Mouse (Mus musculus): ENCODE results near the gene Hibadh. TPM values are rescaled to one million over a fixed set of nuclear protein-coding genes. Genes with fewer than 3 reads are reported as not detected.
"Not testable (repeated sequence)": the region's sequence is repeated elsewhere in the genome, so short reads cannot be mapped to it uniquely, and the experiment has no call there.

Hibadh gene
- polyA plus RNA-seq (2012; rRNA removed): 28.1 and 37.5 TPM in 2 replicates

DNA sequence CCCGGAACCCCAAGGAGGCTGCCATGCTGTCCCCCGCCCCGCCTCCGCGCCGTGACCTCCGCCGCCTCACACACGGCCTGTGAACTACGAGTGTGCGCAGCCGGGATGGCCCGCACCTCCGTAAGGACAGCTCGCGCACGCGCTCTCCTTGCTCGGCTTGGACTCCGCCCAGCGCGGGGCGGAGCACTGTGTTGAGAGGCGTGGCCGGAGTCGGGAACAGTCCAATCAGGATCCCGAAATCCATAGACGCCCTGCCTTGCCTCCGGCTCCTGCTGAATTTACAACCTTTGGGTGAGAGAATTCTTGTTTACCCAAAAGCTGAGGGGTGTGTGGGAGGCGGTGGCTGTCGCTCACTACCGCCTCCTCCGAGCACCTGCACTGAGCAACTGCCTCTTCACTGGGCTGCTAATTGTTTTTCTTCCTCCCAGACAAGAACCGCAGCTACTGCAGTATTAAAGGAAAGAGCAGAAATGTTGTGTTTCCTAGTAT is at the start of gene Hibadh:
Gene Hibadh, minus strand, starts transcription at position 166 of the 489 bp plus-strand sequence.
- H3K4me3 ChIP-seq (replicated peaks; ENCODE audit: extremely low read depth, low read depth, low read length): peak within 1 kb of the TSS; percentile 84
- H3K4me1 ChIP-seq (ENCODE audit: control insufficient read depth, insufficient read depth, low read length): peaks cover 3% of the 10 kb centered on the region
- DNase-seq: peak; percentile 100
- under 1% methylated on average over 34 of the region's 34 CpGs for WGBS
- TF ChIP-seq CTCF (IDR thresholded peaks at IDR 0.05; ENCODE audit: insufficient read depth, low read length) (peak; percentile 10; the same call in 1 of the 2 replicates), POLR2A (IDR thresholded peaks at IDR 0.05; ENCODE audit: borderline replicate concordance, extremely low read depth, low read depth, low read length) (peak; percentile 95)

DNA sequence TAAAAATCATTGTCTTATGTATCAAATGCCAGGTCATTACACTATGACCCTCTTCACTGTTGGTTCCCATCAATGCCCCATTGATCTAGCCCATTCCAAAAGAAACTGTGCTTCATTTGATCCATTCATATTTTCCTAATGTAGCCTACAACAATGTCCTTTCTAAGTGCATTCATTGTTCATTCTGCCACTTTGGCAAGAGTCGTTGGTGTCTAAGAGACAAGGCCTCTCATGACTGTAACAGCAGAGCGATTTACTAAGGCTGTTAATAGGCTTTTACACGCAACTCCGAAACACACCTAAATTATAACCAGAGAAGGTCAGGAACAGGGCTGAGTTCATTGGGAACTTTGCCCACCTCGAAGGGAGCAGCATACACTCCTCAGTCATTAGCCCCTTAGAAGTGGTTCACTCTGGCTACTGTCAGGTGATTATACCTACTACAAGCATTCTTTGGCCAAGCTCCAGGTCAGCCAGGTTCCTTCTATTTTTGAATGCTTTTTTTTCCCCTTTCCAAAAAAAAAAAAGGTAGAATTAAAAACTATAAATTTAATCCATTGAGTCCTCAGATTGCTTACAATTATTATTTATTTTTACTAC is 46.8 kb upstream of the Hibadh start:
- no peaks in the 10 kb centered on the region for H3K4me1 ChIP-seq (ENCODE audit: control insufficient read depth, insufficient read depth, low read length)
- TF ChIP-seq POLR2A (IDR thresholded peaks at IDR 0.05; ENCODE audit: borderline replicate concordance, extremely low read depth, low read depth, low read length): no peak
- no peak for TF ChIP-seq CTCF (IDR thresholded peaks at IDR 0.05; ENCODE audit: insufficient read depth, low read length)
- no peak overlapping the region for H3K4me3 ChIP-seq (replicated peaks; ENCODE audit: extremely low read depth, low read depth, low read length)
- no peak for DNase-seq
- WGBS: 76% methylated on average over 5 of the region's 5 CpGs

DNA sequence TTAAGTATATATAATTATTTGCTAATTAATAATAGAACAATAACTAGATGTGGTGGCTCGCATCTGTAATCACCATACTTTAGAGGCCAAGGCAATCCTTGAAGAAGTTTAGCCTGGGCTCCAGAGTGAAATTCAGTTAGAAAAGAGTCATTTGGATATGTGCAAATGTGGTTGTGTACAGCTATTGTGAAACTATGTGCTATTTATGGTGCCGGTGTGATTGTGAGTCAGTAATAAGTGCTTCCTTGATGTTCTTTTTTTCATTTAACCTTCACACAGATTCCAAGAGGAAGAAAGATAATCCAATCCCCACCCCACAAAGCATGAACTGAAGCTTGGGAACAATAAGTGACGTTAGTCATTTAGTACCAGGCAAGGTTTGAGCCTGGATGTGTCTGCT is 42.4 kb upstream of the Hibadh start:
- DNase-seq: no peak
- H3K4me1 ChIP-seq (ENCODE audit: control insufficient read depth, insufficient read depth, low read length): no peaks in the 10 kb centered on the region
- 72% methylated on average over 3 of the region's 3 CpGs for WGBS
- no peak overlapping the region for H3K4me3 ChIP-seq (replicated peaks; ENCODE audit: extremely low read depth, low read depth, low read length)
- TF ChIP-seq POLR2A (IDR thresholded peaks at IDR 0.05; ENCODE audit: borderline replicate concordance, extremely low read depth, low read depth, low read length): no peak
- no peak for TF ChIP-seq CTCF (IDR thresholded peaks at IDR 0.05; ENCODE audit: insufficient read depth, low read length)

DNA sequence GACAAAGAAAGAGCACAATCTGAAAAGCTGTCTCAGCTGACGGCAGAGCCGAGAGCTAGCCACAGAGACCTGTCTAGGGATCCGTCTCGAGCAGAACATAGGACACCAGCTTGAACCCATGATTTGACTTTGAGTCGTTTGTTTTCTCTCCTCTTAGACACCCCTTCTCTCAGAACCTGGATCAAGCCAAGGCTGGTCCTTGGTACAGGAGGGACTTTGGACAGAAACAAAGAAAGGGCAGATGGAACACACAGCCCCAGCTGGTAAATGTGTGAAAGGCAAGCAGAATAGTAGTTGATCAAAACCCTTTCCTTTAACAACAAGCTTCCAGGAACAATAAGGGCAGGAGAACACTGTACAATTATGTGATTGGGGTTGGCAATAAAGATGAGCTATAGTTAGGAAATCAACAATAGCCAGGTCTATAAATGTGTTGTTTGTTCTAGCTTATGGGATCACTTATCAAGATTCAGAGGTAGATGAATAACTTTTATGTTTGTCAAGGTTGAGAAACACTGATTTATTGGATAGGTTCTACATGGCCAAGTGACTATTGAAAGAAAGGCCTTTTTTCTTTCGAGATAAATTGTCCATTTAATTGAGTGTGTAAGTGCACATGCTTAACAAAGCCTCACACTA is 41.8 kb upstream of the Hibadh start:
- Histone ChIP-seq H3K4me1 (ENCODE audit: control insufficient read depth, insufficient read depth, low read length) (no peaks in the 10 kb centered on the region), H3K4me3 (replicated peaks; ENCODE audit: extremely low read depth, low read depth, low read length) (no peak overlapping the region)
- no peak for TF ChIP-seq POLR2A (IDR thresholded peaks at IDR 0.05; ENCODE audit: borderline replicate concordance, extremely low read depth, low read depth, low read length)
- TF ChIP-seq CTCF (IDR thresholded peaks at IDR 0.05; ENCODE audit: insufficient read depth, low read length): no peak
- WGBS: 79% methylated on average over 6 of the region's 6 CpGs
- DNase-seq: no peak

GRCm38 (mm10) chr6:52680458-52681032 is 40.4 kb upstream of the Hibadh start:
- WGBS: 39% methylated on average over 8 of the region's 8 CpGs
- Histone ChIP-seq H3K4me1 (ENCODE audit: control insufficient read depth, insufficient read depth, low read length) (no peaks in the 10 kb centered on the region; the same call in 1 of the 2 replicates), H3K4me3 (replicated peaks; ENCODE audit: extremely low read depth, low read depth, low read length) (no peak overlapping the region)
- TF ChIP-seq POLR2A (IDR thresholded peaks at IDR 0.05; ENCODE audit: borderline replicate concordance, extremely low read depth, low read depth, low read length) (no peak), CTCF (IDR thresholded peaks at IDR 0.05; ENCODE audit: insufficient read depth, low read length) (no peak)
- DNase-seq: no peak

DNA sequence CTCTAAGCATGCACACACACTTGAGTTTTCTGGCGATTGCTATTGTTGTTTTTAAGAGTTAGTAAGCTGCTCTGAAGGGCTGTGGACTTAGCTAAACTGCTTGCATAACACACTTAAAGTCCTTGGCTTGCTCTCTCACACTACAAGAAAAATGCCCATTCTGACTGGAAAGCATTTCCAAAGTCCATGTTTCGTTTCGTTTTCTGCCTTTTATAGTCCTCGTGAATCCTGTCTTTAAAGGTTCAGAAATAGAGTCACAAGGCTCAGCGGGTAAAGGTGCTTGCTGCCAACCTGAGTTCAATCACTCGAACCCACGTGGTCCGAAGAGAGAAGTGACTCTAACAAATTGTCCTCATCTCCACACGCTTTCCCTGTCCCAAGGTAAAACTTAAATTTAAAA is 39.4 kb upstream of the Hibadh start:
- peak overlapping the region; percentile 46 for H3K4me3 ChIP-seq (replicated peaks; ENCODE audit: extremely low read depth, low read depth, low read length)
- WGBS: 54% methylated on average over 9 of the region's 9 CpGs
- H3K4me1 ChIP-seq (ENCODE audit: control insufficient read depth, insufficient read depth, low read length): no peaks in the 10 kb centered on the region; the same call in 1 of the 2 replicates
- peak; percentile 14 for DNase-seq
- no peak for TF ChIP-seq POLR2A (IDR thresholded peaks at IDR 0.05; ENCODE audit: borderline replicate concordance, extremely low read depth, low read depth, low read length)
- TF ChIP-seq CTCF (IDR thresholded peaks at IDR 0.05; ENCODE audit: insufficient read depth, low read length): no peak

GRCm38 (mm10) chr6:52677534-52677933 is 37.3 kb upstream of the Hibadh start:
- not testable (repeated sequence) for DNase-seq; H3K4me3 ChIP-seq (replicated peaks; ENCODE audit: extremely low read depth, low read depth, low read length); H3K4me1 ChIP-seq (ENCODE audit: control insufficient read depth, insufficient read depth, low read length)
- WGBS: 80% methylated on average over 4 of the region's 4 CpGs

DNA sequence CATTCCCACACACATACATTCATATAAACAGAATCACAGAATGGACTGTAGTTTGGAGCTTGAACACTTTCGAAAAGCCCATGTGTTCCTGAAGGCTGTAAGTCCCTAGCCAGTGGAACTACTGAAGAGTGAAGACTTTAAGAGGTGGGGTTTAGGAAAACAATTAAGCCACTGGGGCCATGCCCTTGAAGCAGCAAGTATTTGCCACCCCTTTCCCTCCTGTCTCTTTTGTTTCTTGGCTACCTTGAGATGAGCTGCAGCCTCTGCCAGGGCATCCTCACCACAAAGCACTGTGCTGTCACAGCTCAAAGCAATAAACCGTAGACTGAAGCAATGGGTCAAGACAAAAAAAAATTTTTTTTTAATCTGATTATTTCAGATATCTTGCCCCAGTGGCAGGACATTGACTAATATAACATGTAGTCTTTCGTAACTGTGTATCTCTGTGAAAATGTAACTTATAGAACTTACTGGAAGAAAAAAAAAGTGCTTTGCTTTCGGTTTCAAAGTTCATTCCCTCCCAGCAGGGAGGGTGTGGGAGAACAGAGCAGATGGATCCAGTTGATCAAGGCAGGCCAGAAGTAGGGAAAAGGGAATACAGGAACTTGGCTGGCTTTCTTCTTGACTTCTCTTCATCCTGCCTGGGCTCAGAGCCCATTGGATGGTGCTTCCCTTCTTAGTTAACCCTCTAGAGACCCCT is 35.2 kb upstream of the Hibadh start:
- no peak for DNase-seq
- 44% methylated on average over 4 of the region's 4 CpGs for WGBS
- Histone ChIP-seq H3K4me1 (ENCODE audit: control insufficient read depth, insufficient read depth, low read length) (no peaks in the 10 kb centered on the region; the same call in 1 of the 2 replicates), H3K4me3 (replicated peaks; ENCODE audit: extremely low read depth, low read depth, low read length) (no peak overlapping the region)
- TF ChIP-seq POLR2A (IDR thresholded peaks at IDR 0.05; ENCODE audit: borderline replicate concordance, extremely low read depth, low read depth, low read length): no peak
- TF ChIP-seq CTCF (IDR thresholded peaks at IDR 0.05; ENCODE audit: insufficient read depth, low read length): no peak

DNA sequence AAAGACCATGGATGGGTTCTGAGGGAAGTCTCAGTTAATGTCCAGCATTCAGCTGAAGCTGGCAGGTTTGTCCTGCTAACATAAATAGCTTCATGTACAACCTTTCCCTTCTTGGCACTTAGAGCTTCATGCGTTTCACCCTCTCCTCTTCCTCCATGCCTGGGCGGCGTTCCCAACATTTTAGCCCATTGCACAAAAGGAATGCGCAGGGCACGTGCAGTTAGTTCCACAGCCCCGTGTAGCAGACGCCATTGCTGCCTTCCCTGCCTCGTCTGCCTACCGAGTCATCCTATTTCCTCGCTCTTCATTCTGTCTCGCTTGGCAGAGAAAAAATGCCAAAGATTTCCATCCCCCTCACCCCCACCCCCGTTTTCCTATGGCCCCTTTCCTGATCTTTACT is 34.4 kb upstream of the Hibadh start:
- DNase-seq: no peak
- no peak overlapping the region for H3K4me3 ChIP-seq (replicated peaks; ENCODE audit: extremely low read depth, low read depth, low read length)
- 60% methylated on average over 12 of the region's 12 CpGs for WGBS
- no peak for TF ChIP-seq CTCF (IDR thresholded peaks at IDR 0.05; ENCODE audit: insufficient read depth, low read length)
- no peak for TF ChIP-seq POLR2A (IDR thresholded peaks at IDR 0.05; ENCODE audit: borderline replicate concordance, extremely low read depth, low read depth, low read length)
- H3K4me1 ChIP-seq (ENCODE audit: control insufficient read depth, insufficient read depth, low read length): no peaks in the 10 kb centered on the region; the same call in 1 of the 2 replicates
